ENCODE assay signal across 20 mouse cellular contexts in genomic region chr3:139419142-139419541, GRCm38 (mm10).
"Had no signal": no experiment of that assay in that cellular context is flagged by ENCODE, and none has a peak within 500 bp of the region (broad histone marks: within the 10 kb centered on the region; RNA-seq: fewer than 3 reads in every experiment).

No protein-coding gene starts in this region.

- H3K27me3 ChIP-seq: kidney, embryonic 15.5 days; limb, embryonic 12.5 days; limb, embryonic 15.5 days; midbrain, embryonic 12.5 days; midbrain, embryonic 15.5 days; neural tube, embryonic 12.5 days; neural tube, embryonic 15.5 days had no signal

- H3K4me1 ChIP-seq: kidney, embryonic 15.5 days; limb, embryonic 12.5 days; limb, embryonic 15.5 days; midbrain, embryonic 12.5 days; midbrain, embryonic 15.5 days; neural tube, embryonic 12.5 days; neural tube, embryonic 15.5 days had no signal

- H3K27ac ChIP-seq: kidney, embryonic 15.5 days; left cerebral cortex, adult 2 months; limb, embryonic 12.5 days; limb, embryonic 15.5 days; liver, embryonic 14.5 days; macrophage; midbrain, embryonic 12.5 days; midbrain, embryonic 15.5 days; neural tube, embryonic 12.5 days; neural tube, embryonic 15.5 days had no signal

- DNase-seq: kidney, postnatal 10 days; kidney, postnatal 36 days; layer of hippocampus, postnatal 36 days; left cerebral cortex, postnatal 4 days; liver, postnatal 0 days; lung, embryonic 14.5 days; thymus, adult 18-20 months; thymus, postnatal 36 days had no signal

- ATAC-seq: liver, postnatal 0 days; lung, postnatal 0 days; midbrain, embryonic 15.5 days had no signal

- H3K36me3 ChIP-seq: kidney, embryonic 15.5 days; limb, embryonic 12.5 days; limb, embryonic 15.5 days; midbrain, embryonic 12.5 days; midbrain, embryonic 15.5 days; neural tube, embryonic 12.5 days; neural tube, embryonic 15.5 days had no signal

- H3K9me3 ChIP-seq: kidney, embryonic 15.5 days; limb, embryonic 12.5 days; limb, embryonic 15.5 days; midbrain, embryonic 12.5 days; midbrain, embryonic 15.5 days; neural tube, embryonic 12.5 days; neural tube, embryonic 15.5 days had no signal

- H3K9ac ChIP-seq: kidney, embryonic 15.5 days; limb, embryonic 12.5 days; limb, embryonic 15.5 days; liver, embryonic 14.5 days; liver, postnatal 0 days; lung, embryonic 14.5 days; midbrain, embryonic 12.5 days; midbrain, embryonic 15.5 days; neural tube, embryonic 12.5 days; neural tube, embryonic 15.5 days had no signal

- H3K4me3 ChIP-seq: kidney, embryonic 15.5 days; left cerebral cortex, adult 2 months; limb, embryonic 12.5 days; limb, embryonic 15.5 days; midbrain, embryonic 12.5 days; midbrain, embryonic 15.5 days; neural tube, embryonic 12.5 days; neural tube, embryonic 15.5 days had no signal

- H3K4me2 ChIP-seq: kidney, embryonic 15.5 days; limb, embryonic 12.5 days; limb, embryonic 15.5 days; liver, embryonic 11.5 days; lung, embryonic 14.5 days; midbrain, embryonic 12.5 days; midbrain, embryonic 15.5 days; neural tube, embryonic 12.5 days; neural tube, embryonic 15.5 days had no signal
